Mouse (Mus musculus) myocyte (in vitro differentiated cells): Measurements from ENCODE around the gene Irak2.

Source experiments
- POLR2A ChIP-seq: IDR thresholded peaks from one replicate; pipeline ENCODE4 v1.6.1; 2011; ENCODE audit warnings: low read depth, mild to moderate bottlenecking, control low read depth, moderate library complexity; ENCODE audit not compliant: insufficient read length
- POLR2AphosphoS2 ChIP-seq: IDR thresholded peaks from one replicate; pipeline ENCODE4 v1.6.1; 2011; ENCODE audit warnings: low read depth, control low read depth; ENCODE audit not compliant: insufficient read length
- USF1 ChIP-seq: IDR thresholded peaks from one replicate; pipeline ENCODE4 v1.6.1; 2011; ENCODE audit warnings: low read depth, mild to moderate bottlenecking, control low read depth, moderate library complexity

DNA sequence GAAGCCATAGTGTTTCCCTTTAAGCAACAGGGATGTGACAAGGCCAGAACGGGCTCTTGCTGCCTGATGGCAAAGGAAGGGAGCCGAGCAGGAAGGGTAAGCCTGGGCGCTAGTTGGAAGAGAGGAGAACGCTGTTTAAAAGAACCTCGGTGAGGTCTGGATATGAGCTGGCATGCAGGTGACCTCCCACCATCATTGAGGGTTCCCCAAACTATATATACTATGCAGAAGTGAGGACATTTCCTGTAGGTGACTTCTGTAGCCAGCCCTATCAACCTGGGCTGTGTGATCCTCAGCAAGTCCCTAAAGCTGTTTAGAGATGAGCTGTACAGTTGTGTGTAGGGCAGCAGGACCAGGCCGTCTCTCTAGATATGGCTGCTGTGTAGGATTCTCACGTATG, 26.0 kb downstream of the Irak2 start:
- TF ChIP-seq POLR2A = no peak
- no peak for TF ChIP-seq POLR2AphosphoS2
- TF ChIP-seq USF1 = no peak
